Mouse (Mus musculus) neural tube, embryonic 13.5 days (tissue): ENCODE results near the gene Rnase13. TPM values are rescaled to one million over a fixed set of nuclear protein-coding genes. Genes with fewer than 3 reads are reported as not detected.

ENCODE experiments used
- ATAC-seq: fragments of 200-750 bp; cut with Nextera tagmentation; 2 replicates; pipeline ENCODE4 v1.8.0; 2017; ENCODE audit warnings: low read depth, mild to moderate bottlenecking, moderate TSS enrichment, moderate library complexity
- H3K27ac ChIP-seq: fragments of 300-500 bp; sonication (generic); replicated peaks from 2 replicates; pipeline ENCODE4 v1.5.1; 2015; ENCODE audit warnings: moderate library complexity, mild to moderate bottlenecking, inconsistent platforms
- H3K27me3 ChIP-seq: fragments of 300-500 bp; sonication (generic); 2 replicates; pipeline ENCODE4 v1.6.1; 2015; ENCODE audit warnings: mild to moderate bottlenecking, inconsistent platforms
- H3K36me3 ChIP-seq: fragments of 300-500 bp; sonication (generic); 2 replicates; pipeline ENCODE4 v1.6.1; 2015; ENCODE audit warnings: mild to moderate bottlenecking, inconsistent platforms
- H3K4me1 ChIP-seq: fragments of 300-500 bp; sonication (generic); replicated peaks from 2 replicates; pipeline ENCODE4 v1.6.1; 2015; ENCODE audit warnings: inconsistent platforms
- H3K4me2 ChIP-seq: fragments of 300-500 bp; sonication (generic); 2 replicates; pipeline ENCODE4 v1.6.1; 2015; ENCODE audit warnings: inconsistent platforms, mild to moderate bottlenecking, moderate library complexity
- H3K4me3 ChIP-seq: fragments of 300-500 bp; sonication (generic); 2 replicates; pipeline ENCODE4 v1.5.1; 2015; ENCODE audit warnings: mild to moderate bottlenecking, inconsistent platforms
- H3K9ac ChIP-seq: fragments of 300-500 bp; sonication (generic); 2 replicates; pipeline ENCODE4 v1.6.1; 2015; ENCODE audit warnings: moderate library complexity, mild to moderate bottlenecking, inconsistent platforms
- H3K9me3 ChIP-seq: fragments of 300-500 bp; sonication (generic); 2 replicates; pipeline ENCODE4 v1.6.1; 2016; ENCODE audit warnings: inconsistent platforms
- WGBS: fragments of 180-500 bp; shearing (Covaris S2); methylation state at CpG from one replicate; pipeline ENCODE4 v1.1.7; 2015; 5-methylcytosine and 5-hydroxymethylcytosine counted together
- polyA plus RNA-seq: library from polyadenylated mRNA; unstranded; fragments of >200 nt; fragmentation: Nextera tagmentation; extraction: Ambion mirVana; gene quantifications from 2 replicates; pipeline ENCODE4 v1.2.1, GENCODE M21; 2015

The Rnase13 gene
- polyA plus RNA-seq, 1 experiment from 2014 or later = not detected

DNA sequence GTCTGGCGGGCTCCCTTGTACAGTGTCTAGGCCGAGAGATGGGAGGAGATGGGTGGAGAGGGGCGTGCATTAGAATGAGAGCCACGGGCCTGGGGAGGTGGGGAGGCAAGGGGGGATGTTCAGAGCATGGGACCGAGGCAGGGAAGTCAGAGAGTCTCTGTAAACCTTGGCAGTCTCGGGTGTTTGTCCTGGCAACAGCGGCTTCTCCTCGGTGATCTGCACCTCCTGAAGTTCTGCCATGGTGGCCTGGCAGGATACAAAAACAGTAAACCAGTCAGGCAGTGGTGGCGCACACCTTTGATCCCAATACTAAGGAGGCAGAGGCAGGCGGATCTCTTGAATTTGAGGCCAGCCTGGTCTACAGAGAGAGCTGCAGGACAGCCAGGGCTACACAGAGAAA is 11.3 kb downstream of the Rnase13 start:
- Histone ChIP-seq H3K4me1 (peaks cover 36% of the 10 kb centered on the region), H3K4me2 (peak overlapping the region; percentile 98), H3K27me3 (0 out of 2 replicates have a peak, but pooled peaks cover 8% of the 10 kb centered on the region), H3K27ac (no peak overlapping the region), H3K36me3 (peaks cover 13% of the 10 kb centered on the region), H3K9me3 (no peaks in the 10 kb centered on the region), H3K9ac (no peak overlapping the region), H3K4me3 (0 out of 2 replicates have a peak overlapping the region, but pooled peaks have one; percentile 17)
- WGBS = 84% methylated on average over 10 of the region's 10 CpGs
- no peak for ATAC-seq

DNA sequence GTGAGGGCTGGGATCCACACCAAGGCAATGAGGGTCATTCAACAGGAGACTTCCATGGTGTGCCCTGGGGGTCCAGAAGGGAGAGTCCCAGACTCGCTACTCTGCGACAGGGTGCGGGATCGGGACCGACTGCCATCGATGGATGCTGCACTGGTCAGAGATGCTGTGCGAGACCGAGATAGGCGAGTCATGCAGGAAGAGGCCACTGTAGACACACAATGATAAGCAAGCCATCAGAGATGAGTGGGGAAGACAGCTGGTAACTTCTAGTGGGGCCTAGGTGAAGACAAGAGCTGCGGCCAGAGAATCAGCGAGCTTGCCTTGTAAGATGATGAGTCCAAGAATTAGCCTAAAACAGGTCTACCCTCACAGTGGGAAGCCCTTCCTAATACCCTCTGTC is 16.5 kb downstream of the Rnase13 start:
- no peaks in the 10 kb centered on the region for H3K4me1 ChIP-seq
- WGBS = 95% methylated on average over 11 of the region's 11 CpGs
- peaks cover 13% of the 10 kb centered on the region for H3K36me3 ChIP-seq
- H3K9me3 ChIP-seq = no peaks in the 10 kb centered on the region
- no peak overlapping the region for H3K9ac ChIP-seq
- no peak for ATAC-seq
- H3K4me2 ChIP-seq = no peak overlapping the region
- H3K27ac ChIP-seq = no peak overlapping the region
- no peak overlapping the region for H3K4me3 ChIP-seq
- H3K27me3 ChIP-seq = no peaks in the 10 kb centered on the region

DNA sequence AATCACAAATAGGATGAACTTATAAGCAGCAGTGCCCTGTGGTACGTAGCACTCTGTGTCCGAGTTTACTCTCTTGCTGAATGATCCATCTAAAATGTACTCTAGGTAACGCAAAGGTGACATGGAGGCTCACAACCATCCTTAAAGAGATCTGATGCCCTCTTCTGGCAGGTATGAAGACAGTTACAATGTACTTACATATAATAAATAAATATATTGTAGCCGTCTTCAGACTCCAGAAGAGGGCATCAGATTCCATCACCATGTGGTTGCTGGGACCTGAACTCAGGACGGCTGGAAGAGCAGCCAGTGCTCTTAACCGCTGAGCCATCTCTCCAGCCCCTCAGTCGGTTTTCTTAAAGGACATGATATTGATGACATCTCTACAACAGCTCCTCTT is 17.9 kb downstream of the Rnase13 start:
- no peaks in the 10 kb centered on the region for H3K27me3 ChIP-seq
- H3K27ac ChIP-seq = no peak overlapping the region
- no peak overlapping the region for H3K9ac ChIP-seq
- no peaks in the 10 kb centered on the region for H3K9me3 ChIP-seq
- no peak overlapping the region for H3K4me2 ChIP-seq
- no peaks in the 10 kb centered on the region for H3K4me1 ChIP-seq
- no peak for ATAC-seq
- H3K4me3 ChIP-seq = no peak overlapping the region
- 74% methylated on average over 7 of the region's 7 CpGs for WGBS
- H3K36me3 ChIP-seq = peaks cover 11% of the 10 kb centered on the region

DNA sequence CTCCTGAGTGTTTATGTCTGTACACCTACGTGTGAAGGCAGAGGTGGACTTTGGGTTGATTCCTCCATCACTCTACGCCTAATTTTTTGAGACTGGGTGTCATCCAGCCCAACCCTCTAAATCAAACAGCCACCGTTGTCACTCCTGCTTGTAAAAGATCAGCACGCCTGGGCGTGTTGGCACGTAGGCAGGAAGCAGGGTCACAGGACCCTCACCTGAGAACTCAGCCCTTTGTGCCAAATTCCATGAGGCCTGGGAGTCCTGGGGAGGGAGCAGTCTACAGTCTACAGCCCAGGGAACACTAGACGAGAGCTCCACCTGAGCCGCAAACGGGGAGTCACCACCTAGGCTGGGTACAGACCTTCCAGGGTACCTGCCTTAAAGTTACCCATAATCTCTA is 18.8 kb downstream of the Rnase13 start:
- Histone ChIP-seq H3K9ac (no peak overlapping the region), H3K9me3 (no peaks in the 10 kb centered on the region), H3K4me3 (no peak overlapping the region), H3K27me3 (no peaks in the 10 kb centered on the region), H3K27ac (no peak overlapping the region), H3K36me3 (peaks cover 5% of the 10 kb centered on the region), H3K4me2 (no peak overlapping the region), H3K4me1 (no peaks in the 10 kb centered on the region)
- WGBS = 90% methylated on average over 9 of the region's 9 CpGs
- 0 out of 2 replicates have a peak, but pooled peaks have one; percentile 32 for ATAC-seq

DNA sequence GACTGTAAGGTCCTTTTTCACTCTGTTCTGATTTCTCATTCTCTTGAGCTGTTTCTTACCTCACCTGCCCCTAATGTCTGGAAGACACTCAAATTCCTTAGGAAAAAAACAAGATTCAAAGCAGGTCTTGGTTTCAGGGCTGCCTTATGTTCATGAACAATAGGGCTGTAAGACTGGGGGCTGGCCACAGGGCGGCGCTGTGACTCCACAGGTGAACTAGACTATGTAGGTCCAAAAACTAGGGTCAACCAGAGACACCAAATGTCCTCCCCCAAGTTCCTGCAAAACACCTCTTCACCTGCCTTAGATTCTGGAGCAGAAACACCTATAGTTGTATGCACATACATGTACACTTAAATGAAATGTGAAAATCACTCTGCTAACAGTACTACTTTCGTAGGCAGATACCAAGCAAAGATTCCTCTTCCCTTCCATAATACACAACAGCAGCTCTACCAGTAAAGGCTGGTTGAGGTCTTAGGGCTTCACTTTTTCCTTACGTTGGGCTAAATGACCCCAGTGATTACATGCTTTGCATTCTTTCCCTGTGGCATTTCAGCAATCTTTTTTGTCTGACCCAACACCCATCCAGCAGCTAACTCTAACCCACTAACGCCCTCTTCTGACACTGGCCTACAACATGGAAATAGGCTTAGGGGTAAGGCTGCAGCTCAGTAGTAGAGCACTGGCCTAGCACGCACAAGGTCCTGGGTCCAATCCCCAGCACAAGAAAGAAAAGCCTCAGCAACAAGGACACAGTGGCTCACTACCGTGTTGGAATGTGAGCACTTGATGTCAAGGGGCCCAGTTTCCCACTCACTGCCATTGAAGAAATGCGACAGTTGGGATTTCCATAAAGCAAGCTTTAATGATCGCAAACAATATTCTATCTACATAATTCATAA is 19.5 kb downstream of the Rnase13 start:
- Histone ChIP-seq H3K9ac (0 out of 2 replicates have a peak overlapping the region, but pooled peaks have one; percentile 8), H3K9me3 (no peaks in the 10 kb centered on the region), H3K27me3 (no peaks in the 10 kb centered on the region), H3K4me3 (no peak overlapping the region), H3K36me3 (peaks cover 5% of the 10 kb centered on the region; the same call in 1 of the 2 replicates), H3K4me2 (no peak overlapping the region), H3K27ac (no peak overlapping the region), H3K4me1 (no peaks in the 10 kb centered on the region)
- peak; percentile 62 for ATAC-seq
- 61% methylated on average over 9 of the region's 9 CpGs for WGBS

DNA sequence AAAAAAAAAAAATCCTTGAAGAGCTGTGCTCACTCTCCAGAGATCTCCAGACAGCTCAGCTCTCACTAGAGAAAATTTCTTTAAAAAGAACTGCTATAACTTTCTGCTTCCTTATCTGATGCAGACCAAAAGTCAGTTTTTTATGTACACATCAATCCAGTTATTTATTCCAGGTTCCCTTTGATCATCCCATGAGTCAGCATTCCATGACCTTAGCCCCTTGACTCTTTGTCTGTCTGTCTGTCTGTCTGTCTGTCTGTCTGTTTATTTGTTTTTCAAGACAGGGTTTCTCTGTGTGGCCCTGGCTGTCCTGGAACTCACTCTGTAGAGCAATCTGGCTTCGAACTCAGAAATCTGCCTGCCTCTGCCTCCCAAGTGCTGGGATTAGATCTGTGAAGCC is 23.2 kb downstream of the Rnase13 start:
- Histone ChIP-seq H3K4me2 (no peak overlapping the region), H3K4me1 (no peaks in the 10 kb centered on the region), H3K36me3 (peaks cover 23% of the 10 kb centered on the region), H3K27me3 (no peaks in the 10 kb centered on the region), H3K9ac (no peak overlapping the region), H3K9me3 (no peaks in the 10 kb centered on the region), H3K27ac (no peak overlapping the region), H3K4me3 (no peak overlapping the region)
- WGBS = 97% methylated on average over 1 of the region's 1 CpGs
- no peak for ATAC-seq

DNA sequence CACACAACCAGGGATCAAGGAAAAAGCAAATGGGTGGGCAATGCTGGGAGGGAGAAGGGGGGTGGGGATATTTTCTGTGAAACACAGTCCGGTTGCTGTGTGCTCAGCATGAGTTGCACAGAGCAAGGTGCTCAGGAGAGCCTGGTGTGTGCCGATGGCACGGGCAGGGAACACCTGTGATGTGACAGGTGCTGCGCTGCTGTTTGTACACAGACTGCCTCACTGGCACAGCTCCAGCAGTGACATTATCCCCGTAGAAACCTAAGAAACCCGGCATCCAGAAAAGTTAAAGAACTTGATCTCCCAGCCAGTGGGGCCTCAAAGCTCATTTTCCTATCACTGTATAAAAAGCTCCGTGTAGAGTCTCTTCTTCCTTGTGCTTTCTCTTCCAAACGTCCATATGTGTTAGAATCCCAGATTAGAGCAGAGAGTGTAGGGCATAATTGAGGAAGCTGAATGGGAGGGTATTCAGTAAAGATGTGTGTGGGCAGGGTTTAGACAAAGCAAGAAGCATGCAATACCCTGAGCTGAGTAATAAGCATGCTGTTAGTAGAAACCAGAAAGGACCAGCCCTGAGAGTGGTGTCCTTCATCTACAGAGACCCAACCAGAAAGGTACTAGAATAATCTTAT is 25.9 kb downstream of the Rnase13 start:
- no peak for ATAC-seq
- H3K9ac ChIP-seq = no peak overlapping the region
- no peak overlapping the region for H3K4me2 ChIP-seq
- H3K9me3 ChIP-seq = no peaks in the 10 kb centered on the region
- H3K27me3 ChIP-seq = no peaks in the 10 kb centered on the region
- no peaks in the 10 kb centered on the region for H3K4me1 ChIP-seq
- H3K36me3 ChIP-seq = peaks cover 45% of the 10 kb centered on the region
- no peak overlapping the region for H3K27ac ChIP-seq
- no peak overlapping the region for H3K4me3 ChIP-seq
- 81% methylated on average over 8 of the region's 8 CpGs for WGBS

DNA sequence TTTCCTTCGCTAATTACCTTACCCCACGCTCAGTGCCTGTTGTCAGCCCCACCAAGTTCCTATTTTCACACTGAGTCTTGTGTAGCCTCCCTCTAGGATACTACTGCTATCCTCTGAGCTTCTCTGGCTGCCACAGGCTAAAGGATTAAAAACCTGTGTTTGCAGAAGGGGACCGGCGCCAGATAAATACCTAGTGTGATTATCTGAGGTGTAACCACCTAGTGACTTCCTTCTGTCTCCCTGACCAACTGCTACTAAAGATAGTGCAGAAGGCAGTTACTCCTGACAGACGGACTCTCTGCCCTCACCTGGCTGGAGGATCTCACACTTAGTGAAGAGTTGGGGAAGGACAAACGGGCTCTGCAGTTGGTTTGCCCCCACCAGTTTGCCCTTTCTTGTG is 26.6 kb downstream of the Rnase13 start:
- WGBS = 91% methylated on average over 6 of the region's 6 CpGs
- Histone ChIP-seq H3K27ac (no peak overlapping the region), H3K4me2 (no peak overlapping the region), H3K9me3 (no peaks in the 10 kb centered on the region), H3K27me3 (no peaks in the 10 kb centered on the region), H3K4me1 (no peaks in the 10 kb centered on the region), H3K4me3 (no peak overlapping the region), H3K36me3 (peaks cover 51% of the 10 kb centered on the region), H3K9ac (no peak overlapping the region)
- no peak for ATAC-seq

DNA sequence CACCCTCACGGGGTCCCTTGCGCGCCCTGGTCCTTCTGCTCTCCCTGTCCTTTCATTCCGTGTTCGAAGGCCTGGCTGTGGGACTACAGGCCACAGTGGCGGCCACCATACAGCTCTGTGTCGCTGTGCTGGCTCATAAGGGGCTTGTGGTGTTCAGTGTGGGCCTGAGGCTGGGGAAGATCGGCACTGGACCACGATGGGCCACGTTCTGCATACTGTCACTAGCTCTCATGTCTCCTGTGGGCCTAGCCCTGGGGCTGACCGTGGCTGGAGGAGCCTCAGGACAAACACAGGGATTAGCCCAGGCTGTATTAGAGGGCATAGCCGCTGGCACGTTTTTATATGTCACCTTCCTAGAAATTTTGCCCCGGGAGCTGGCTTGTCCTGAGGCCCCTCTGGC is 27.5 kb downstream of the Rnase13 start:
- Histone ChIP-seq H3K36me3 (peaks cover 61% of the 10 kb centered on the region), H3K4me3 (no peak overlapping the region), H3K4me1 (no peaks in the 10 kb centered on the region), H3K9me3 (no peaks in the 10 kb centered on the region), H3K4me2 (no peak overlapping the region), H3K27me3 (no peaks in the 10 kb centered on the region), H3K9ac (no peak overlapping the region), H3K27ac (no peak overlapping the region)
- 82% methylated on average over 14 of the region's 14 CpGs for WGBS
- ATAC-seq = no peak

DNA sequence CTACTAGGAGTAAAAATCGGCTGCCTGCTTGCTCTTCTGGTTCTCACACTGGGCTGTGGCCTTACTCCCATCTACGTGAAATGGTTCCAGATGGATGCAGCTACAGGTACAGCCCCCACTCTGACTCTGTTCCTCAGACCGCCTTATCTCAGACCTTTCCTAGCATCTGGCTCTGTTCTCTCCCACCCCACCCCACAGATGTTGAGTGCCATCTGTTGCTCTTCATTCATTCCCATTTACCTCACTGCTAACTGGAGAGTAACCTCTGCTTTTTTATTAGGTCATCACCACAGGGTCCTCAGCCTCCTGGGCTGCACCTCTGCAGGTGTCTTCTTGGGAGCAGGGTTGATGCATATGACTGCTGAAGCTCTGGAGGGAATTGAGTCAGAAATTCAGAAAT is 28.8 kb downstream of the Rnase13 start:
- H3K4me2 ChIP-seq = no peak overlapping the region
- no peak overlapping the region for H3K27ac ChIP-seq
- H3K4me3 ChIP-seq = no peak overlapping the region
- ATAC-seq = no peak
- no peaks in the 10 kb centered on the region for H3K27me3 ChIP-seq
- H3K9me3 ChIP-seq = no peaks in the 10 kb centered on the region
- H3K4me1 ChIP-seq = no peaks in the 10 kb centered on the region
- 77% methylated on average over 3 of the region's 3 CpGs for WGBS
- peaks cover 74% of the 10 kb centered on the region for H3K36me3 ChIP-seq
- H3K9ac ChIP-seq = no peak overlapping the region

DNA sequence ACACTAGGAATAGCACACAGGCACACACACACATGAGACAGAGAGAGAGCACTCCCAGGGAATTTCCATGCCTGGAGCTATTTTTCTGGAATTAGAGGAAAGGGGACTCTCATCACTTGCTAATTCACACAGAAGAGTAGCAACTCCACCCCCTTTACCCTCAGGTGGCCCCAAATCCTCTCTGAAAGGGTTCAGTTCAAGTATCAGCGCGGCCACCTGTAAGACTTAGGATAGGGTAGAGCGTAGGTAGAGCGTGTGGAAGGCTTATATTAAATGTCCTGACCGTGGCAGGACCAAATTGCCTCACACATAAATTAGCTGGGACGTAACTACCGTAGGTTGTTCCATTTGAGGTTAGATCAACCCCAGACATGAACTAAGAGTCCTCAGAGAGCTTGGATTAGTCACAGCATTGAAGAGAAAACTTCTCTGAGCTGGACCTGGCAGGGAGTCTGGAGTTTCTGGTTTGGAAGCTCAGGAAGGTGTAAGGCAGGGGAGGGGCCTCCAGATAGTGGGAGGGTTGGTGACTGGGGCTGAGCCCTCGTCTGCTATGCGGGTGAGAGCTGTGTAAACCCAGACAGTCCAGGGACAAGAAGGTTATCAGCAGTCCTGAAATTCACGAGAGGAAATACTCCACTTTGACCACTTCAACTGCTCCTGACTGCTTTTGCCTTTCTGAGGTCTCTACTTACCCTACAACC is 29.3 kb downstream of the Rnase13 start:
- Histone ChIP-seq H3K9ac (no peak overlapping the region), H3K9me3 (no peaks in the 10 kb centered on the region), H3K4me2 (no peak overlapping the region), H3K27ac (no peak overlapping the region), H3K36me3 (peaks cover 79% of the 10 kb centered on the region), H3K4me1 (no peaks in the 10 kb centered on the region), H3K27me3 (no peaks in the 10 kb centered on the region), H3K4me3 (no peak overlapping the region)
- WGBS = 39% methylated on average over 10 of the region's 10 CpGs
- ATAC-seq = no peak
